Mouse (Mus musculus): Measurements from ENCODE around the gene Lcor. TPM values are rescaled to one million over a fixed set of nuclear protein-coding genes. Genes with fewer than 3 reads are reported as not detected.

Gene Lcor
- polyA plus RNA-seq (2012; ENCODE audit: insufficient read depth, low replicate concordance): 0.19 TPM in 1 of 2 replicates, not detected in the other

- no peak for TF ChIP-seq FLI1 (IDR thresholded peaks at IDR 0.05; ENCODE audit: low read length)
- no peak for TF ChIP-seq GATA1 (IDR thresholded peaks at IDR 0.05; ENCODE audit: borderline replicate concordance, low read length)
- Histone ChIP-seq H3K4me1 (peaks cover 62% of the 10 kb centered on the region), H3K36me3 (replicated peaks; ENCODE audit: low read length) (peaks cover 11% of the 10 kb centered on the region), H3K4me3 (replicated peaks) (peak within 1 kb of the TSS; percentile 98), H3K27me3 (replicated peaks) (no peaks in the 10 kb centered on the region), H3K9me3 (no peaks in the 10 kb centered on the region)
These were observed at the start of gene Lcor for GRCm38 (mm10) chr19:41482190-41482908. TSS of gene Lcor (plus strand) at chr19:41482637.

- TF ChIP-seq GATA1 (IDR thresholded peaks at IDR 0.05; ENCODE audit: borderline replicate concordance, low read length): no peak
- TF ChIP-seq FLI1 (IDR thresholded peaks at IDR 0.05; ENCODE audit: low read length): no peak
- no peaks in the 10 kb centered on the region for H3K27me3 ChIP-seq (replicated peaks)
- no peak overlapping the region for H3K4me3 ChIP-seq (replicated peaks)
- H3K36me3 ChIP-seq (replicated peaks; ENCODE audit: low read length): no peaks in the 10 kb centered on the region
- no peaks in the 10 kb centered on the region for H3K9me3 ChIP-seq
- peaks cover 9% of the 10 kb centered on the region for H3K4me1 ChIP-seq
These were observed 47.1 kb upstream of the Lcor start for GRCm38 (mm10) chr19:41435366-41435765.

- Histone ChIP-seq H3K9me3 (no peaks in the 10 kb centered on the region), H3K4me1 (peaks cover 18% of the 10 kb centered on the region), H3K27me3 (replicated peaks) (no peaks in the 10 kb centered on the region), H3K36me3 (replicated peaks; ENCODE audit: low read length) (no peaks in the 10 kb centered on the region), H3K4me3 (replicated peaks) (no peak overlapping the region)
- TF ChIP-seq FLI1 (IDR thresholded peaks at IDR 0.05; ENCODE audit: low read length) (no peak), GATA1 (IDR thresholded peaks at IDR 0.05; ENCODE audit: borderline replicate concordance, low read length) (no peak)
These were observed 46.0 kb upstream of the Lcor start for GRCm38 (mm10) chr19:41436461-41436860.

GRCm38 (mm10) chr19:41438953-41439352 is 43.5 kb upstream of the Lcor start:
- Histone ChIP-seq H3K4me3 (replicated peaks) (no peak overlapping the region), H3K9me3 (no peaks in the 10 kb centered on the region), H3K36me3 (replicated peaks; ENCODE audit: low read length) (no peaks in the 10 kb centered on the region), H3K4me1 (peaks cover 41% of the 10 kb centered on the region), H3K27me3 (replicated peaks) (no peaks in the 10 kb centered on the region)
- TF ChIP-seq FLI1 (IDR thresholded peaks at IDR 0.05; ENCODE audit: low read length) (no peak), GATA1 (IDR thresholded peaks at IDR 0.05; ENCODE audit: borderline replicate concordance, low read length) (no peak)

- no peaks in the 10 kb centered on the region for H3K9me3 ChIP-seq
- no peak overlapping the region for H3K4me3 ChIP-seq (replicated peaks)
- TF ChIP-seq GATA1 (IDR thresholded peaks at IDR 0.05; ENCODE audit: borderline replicate concordance, low read length) (no peak), FLI1 (IDR thresholded peaks at IDR 0.05; ENCODE audit: low read length) (no peak)
- peaks cover 66% of the 10 kb centered on the region for H3K4me1 ChIP-seq
- no peaks in the 10 kb centered on the region for H3K36me3 ChIP-seq (replicated peaks; ENCODE audit: low read length)
- no peaks in the 10 kb centered on the region for H3K27me3 ChIP-seq (replicated peaks)
These were observed 41.0 kb upstream of the Lcor start for GRCm38 (mm10) chr19:41441446-41441845.

GRCm38 (mm10) chr19:41441911-41442607 is 40.4 kb upstream of the Lcor start:
- no peaks in the 10 kb centered on the region for H3K9me3 ChIP-seq
- TF ChIP-seq FLI1 (IDR thresholded peaks at IDR 0.05; ENCODE audit: low read length) (no peak), GATA1 (IDR thresholded peaks at IDR 0.05; ENCODE audit: borderline replicate concordance, low read length) (no peak)
- H3K4me3 ChIP-seq (replicated peaks): peak overlapping the region; percentile 90

GRCm38 (mm10) chr19:41442608-41442969 is 39.8 kb upstream of the Lcor start:
- peak overlapping the region; percentile 90 for H3K4me3 ChIP-seq (replicated peaks)
- TF ChIP-seq GATA1 (IDR thresholded peaks at IDR 0.05; ENCODE audit: borderline replicate concordance, low read length): no peak
- TF ChIP-seq FLI1 (IDR thresholded peaks at IDR 0.05; ENCODE audit: low read length): no peak
- H3K36me3 ChIP-seq (replicated peaks; ENCODE audit: low read length): no peaks in the 10 kb centered on the region
- no peaks in the 10 kb centered on the region for H3K27me3 ChIP-seq (replicated peaks)
- H3K9me3 ChIP-seq: no peaks in the 10 kb centered on the region
- H3K4me1 ChIP-seq: peaks cover 67% of the 10 kb centered on the region

More at GRCm38 (mm10) chr19:41441911-41442607, 40.4 kb upstream of the Lcor start:
- no peaks in the 10 kb centered on the region for H3K36me3 ChIP-seq (replicated peaks; ENCODE audit: low read length)
- H3K27me3 ChIP-seq (replicated peaks): no peaks in the 10 kb centered on the region
- H3K4me1 ChIP-seq: peaks cover 67% of the 10 kb centered on the region

GRCm38 (mm10) chr19:41444491-41444890 is 37.9 kb upstream of the Lcor start:
- peaks cover 58% of the 10 kb centered on the region for H3K4me1 ChIP-seq

GRCm38 (mm10) chr19:41445013-41445610 is 37.3 kb upstream of the Lcor start:
- Histone ChIP-seq H3K4me1 (peaks cover 63% of the 10 kb centered on the region), H3K4me3 (replicated peaks) (no peak overlapping the region), H3K9me3 (no peaks in the 10 kb centered on the region), H3K27me3 (replicated peaks) (no peaks in the 10 kb centered on the region), H3K36me3 (replicated peaks; ENCODE audit: low read length) (no peaks in the 10 kb centered on the region)
- TF ChIP-seq FLI1 (IDR thresholded peaks at IDR 0.05; ENCODE audit: low read length) (no peak), GATA1 (IDR thresholded peaks at IDR 0.05; ENCODE audit: borderline replicate concordance, low read length) (no peak)

More at GRCm38 (mm10) chr19:41444491-41444890, 37.9 kb upstream of the Lcor start:
- Histone ChIP-seq H3K9me3 (no peaks in the 10 kb centered on the region), H3K36me3 (replicated peaks; ENCODE audit: low read length) (no peaks in the 10 kb centered on the region), H3K27me3 (replicated peaks) (no peaks in the 10 kb centered on the region), H3K4me3 (replicated peaks) (no peak overlapping the region)
- TF ChIP-seq GATA1 (IDR thresholded peaks at IDR 0.05; ENCODE audit: borderline replicate concordance, low read length) (no peak), FLI1 (IDR thresholded peaks at IDR 0.05; ENCODE audit: low read length) (no peak)

GRCm38 (mm10) chr19:41445723-41446122 is 36.7 kb upstream of the Lcor start:
- Histone ChIP-seq H3K4me3 (replicated peaks) (no peak overlapping the region), H3K27me3 (replicated peaks) (no peaks in the 10 kb centered on the region), H3K4me1 (peaks cover 67% of the 10 kb centered on the region), H3K9me3 (no peaks in the 10 kb centered on the region), H3K36me3 (replicated peaks; ENCODE audit: low read length) (no peaks in the 10 kb centered on the region)
- TF ChIP-seq GATA1 (IDR thresholded peaks at IDR 0.05; ENCODE audit: borderline replicate concordance, low read length): no peak
- TF ChIP-seq FLI1 (IDR thresholded peaks at IDR 0.05; ENCODE audit: low read length): no peak

All from megakaryocyte, embryonic 14.5 days (primary cell).